Mouse (Mus musculus): ENCODE measurements at regions not wholly inside any gene's neighbourhood (a gene's known extent, or its start where the extent isn't known, plus 50 kb on each side); places are given as distances from the start of the nearest gene placed in this dataset.

GRCm38 (mm10) chr3:38820787-38821186 lies 66.0 kb upstream of the Fat4 start:
- 27% methylated on average over 9 of the region's 9 CpGs for WGBS
- Histone ChIP-seq H3K4me1 (peaks cover 11% of the 10 kb centered on the region), H3K4me2 (peak overlapping the region; percentile 23)

GRCm38 (mm10) chr3:38820315-38820714 lies 66.4 kb upstream of the Fat4 start:
- Histone ChIP-seq H3K4me3 (no peak overlapping the region), H3K9ac (no peak overlapping the region), H3K4me1 (peaks cover 11% of the 10 kb centered on the region), H3K4me2 (no peak overlapping the region), H3K9me3 (no peaks in the 10 kb centered on the region), H3K36me3 (no peaks in the 10 kb centered on the region), H3K27ac (no peak overlapping the region), H3K27me3 (no peaks in the 10 kb centered on the region)
- ATAC-seq (ENCODE audit: borderline replicate concordance, extremely low read depth, low FRiP score, low TSS enrichment) = no peak
- 76% methylated on average over 7 of the region's 7 CpGs for WGBS

More at GRCm38 (mm10) chr3:38820787-38821186, 66.0 kb upstream of the Fat4 start:
- H3K4me3 ChIP-seq = no peak overlapping the region
- no peaks in the 10 kb centered on the region for H3K36me3 ChIP-seq
- H3K9me3 ChIP-seq = no peaks in the 10 kb centered on the region
- ATAC-seq (ENCODE audit: borderline replicate concordance, extremely low read depth, low FRiP score, low TSS enrichment) = no peak; the same call in 1 of the 2 replicates
- H3K9ac ChIP-seq = no peak overlapping the region
- H3K27ac ChIP-seq = no peak overlapping the region
- H3K27me3 ChIP-seq = no peaks in the 10 kb centered on the region

GRCm38 (mm10) chr3:38817651-38818050 lies 69.1 kb upstream of the Fat4 start:
- WGBS = 70% methylated on average over 5 of the region's 5 CpGs
- Histone ChIP-seq H3K27me3 (no peaks in the 10 kb centered on the region), H3K4me1 (peaks cover 11% of the 10 kb centered on the region), H3K9me3 (no peaks in the 10 kb centered on the region), H3K4me3 (no peak overlapping the region), H3K9ac (no peak overlapping the region), H3K27ac (no peak overlapping the region), H3K4me2 (no peak overlapping the region), H3K36me3 (no peaks in the 10 kb centered on the region)
- ATAC-seq (ENCODE audit: borderline replicate concordance, extremely low read depth, low FRiP score, low TSS enrichment) = no peak

GRCm38 (mm10) chr3:38812457-38812856 lies 74.3 kb upstream of the Fat4 start:
- 82% methylated on average over 4 of the region's 4 CpGs for WGBS
- Histone ChIP-seq H3K4me1 (0 out of 2 replicates have a peak, but pooled peaks cover under 1% of the 10 kb centered on the region), H3K27me3 (no peaks in the 10 kb centered on the region), H3K27ac (no peak overlapping the region), H3K9ac (no peak overlapping the region), H3K9me3 (no peaks in the 10 kb centered on the region), H3K4me2 (no peak overlapping the region), H3K4me3 (no peak overlapping the region), H3K36me3 (no peaks in the 10 kb centered on the region)
- no peak for ATAC-seq (ENCODE audit: borderline replicate concordance, extremely low read depth, low FRiP score, low TSS enrichment)

GRCm38 (mm10) chr3:38811635-38812034 lies 75.1 kb upstream of the Fat4 start:
- no peaks in the 10 kb centered on the region for H3K36me3 ChIP-seq
- ATAC-seq (ENCODE audit: borderline replicate concordance, extremely low read depth, low FRiP score, low TSS enrichment) = no peak
- no peak overlapping the region for H3K27ac ChIP-seq
- no peaks in the 10 kb centered on the region for H3K9me3 ChIP-seq
- peaks cover 9% of the 10 kb centered on the region for H3K4me1 ChIP-seq
- H3K4me3 ChIP-seq = no peak overlapping the region
- H3K9ac ChIP-seq = no peak overlapping the region
- WGBS = 88% methylated on average over 8 of the region's 8 CpGs
- no peaks in the 10 kb centered on the region for H3K27me3 ChIP-seq
- H3K4me2 ChIP-seq = no peak overlapping the region

- Histone ChIP-seq H3K9ac (no peak overlapping the region), H3K4me1 (peaks cover 19% of the 10 kb centered on the region), H3K27me3 (no peaks in the 10 kb centered on the region), H3K27ac (peak overlapping the region; percentile 32; the same call in 1 of the 2 replicates), H3K4me3 (no peak overlapping the region), H3K9me3 (no peaks in the 10 kb centered on the region), H3K4me2 (no peak overlapping the region), H3K36me3 (no peaks in the 10 kb centered on the region)
- 43% methylated on average over 1 of the region's 1 CpGs for WGBS
- no peak; the same call in 1 of the 2 replicates for ATAC-seq (ENCODE audit: borderline replicate concordance, extremely low read depth, low FRiP score, low TSS enrichment)
These were observed 80.2 kb upstream of the Fat4 start for GRCm38 (mm10) chr3:38806469-38807055.

- H3K27ac ChIP-seq = 0 out of 2 replicates have a peak overlapping the region, but pooled peaks have one; percentile 0
- no peaks in the 10 kb centered on the region for H3K36me3 ChIP-seq
- no peak overlapping the region for H3K4me3 ChIP-seq
- no peak overlapping the region for H3K9ac ChIP-seq
- ATAC-seq (ENCODE audit: borderline replicate concordance, extremely low read depth, low FRiP score, low TSS enrichment) = peak; percentile 88; the same call in 1 of the 2 replicates
- H3K9me3 ChIP-seq = no peaks in the 10 kb centered on the region
- H3K27me3 ChIP-seq = no peaks in the 10 kb centered on the region
- no peak overlapping the region for H3K4me2 ChIP-seq
- WGBS = 39% methylated on average over 5 of the region's 5 CpGs
- H3K4me1 ChIP-seq = peaks cover 19% of the 10 kb centered on the region
These were observed 80.7 kb upstream of the Fat4 start for GRCm38 (mm10) chr3:38806036-38806435.

- no peak for ATAC-seq (ENCODE audit: borderline replicate concordance, extremely low read depth, low FRiP score, low TSS enrichment)
- no peak overlapping the region for H3K4me2 ChIP-seq
- no peaks in the 10 kb centered on the region for H3K9me3 ChIP-seq
- no peaks in the 10 kb centered on the region for H3K4me1 ChIP-seq
- no peak overlapping the region for H3K27ac ChIP-seq
- H3K36me3 ChIP-seq = no peaks in the 10 kb centered on the region
- H3K27me3 ChIP-seq = no peaks in the 10 kb centered on the region
- no peak overlapping the region for H3K4me3 ChIP-seq
- H3K9ac ChIP-seq = no peak overlapping the region
- 81% methylated on average over 11 of the region's 11 CpGs for WGBS
These were observed 91.0 kb upstream of the Fat4 start for GRCm38 (mm10) chr3:38795646-38796301.

- no peaks in the 10 kb centered on the region for H3K36me3 ChIP-seq
- 61% methylated on average over 3 of the region's 3 CpGs for WGBS
- no peak for ATAC-seq (ENCODE audit: borderline replicate concordance, extremely low read depth, low FRiP score, low TSS enrichment)
These were observed 93.5 kb upstream of the Fat4 start for GRCm38 (mm10) chr3:38793221-38793620.

GRCm38 (mm10) chr3:38788751-38789150 lies 98.0 kb upstream of the Fat4 start:
- Histone ChIP-seq H3K36me3 (no peaks in the 10 kb centered on the region), H3K27ac (no peak overlapping the region), H3K27me3 (no peaks in the 10 kb centered on the region), H3K4me3 (no peak overlapping the region), H3K4me1 (no peaks in the 10 kb centered on the region), H3K4me2 (no peak overlapping the region), H3K9me3 (no peaks in the 10 kb centered on the region), H3K9ac (no peak overlapping the region)
- 57% methylated on average over 2 of the region's 2 CpGs for WGBS
- ATAC-seq (ENCODE audit: borderline replicate concordance, extremely low read depth, low FRiP score, low TSS enrichment) = no peak

More at GRCm38 (mm10) chr3:38793221-38793620, 93.5 kb upstream of the Fat4 start:
- Histone ChIP-seq H3K4me1 (no peaks in the 10 kb centered on the region), H3K4me2 (no peak overlapping the region), H3K9ac (no peak overlapping the region), H3K27me3 (no peaks in the 10 kb centered on the region), H3K27ac (no peak overlapping the region), H3K9me3 (no peaks in the 10 kb centered on the region), H3K4me3 (no peak overlapping the region)

GRCm38 (mm10) chr3:38783711-38784110 lies 103.0 kb upstream of the Fat4 start:
- no peaks in the 10 kb centered on the region for H3K36me3 ChIP-seq
- H3K4me3 ChIP-seq = no peak overlapping the region
- no peaks in the 10 kb centered on the region for H3K4me1 ChIP-seq
- H3K27ac ChIP-seq = no peak overlapping the region
- no peaks in the 10 kb centered on the region for H3K27me3 ChIP-seq
- 78% methylated on average over 6 of the region's 6 CpGs for WGBS
- no peak for ATAC-seq (ENCODE audit: borderline replicate concordance, extremely low read depth, low FRiP score, low TSS enrichment)
- H3K4me2 ChIP-seq = no peak overlapping the region
- H3K9ac ChIP-seq = no peak overlapping the region
- no peaks in the 10 kb centered on the region for H3K9me3 ChIP-seq

GRCm38 (mm10) chr3:38783051-38783450 lies 103.7 kb upstream of the Fat4 start:
- ATAC-seq (ENCODE audit: borderline replicate concordance, extremely low read depth, low FRiP score, low TSS enrichment) = no peak
- H3K27me3 ChIP-seq = no peaks in the 10 kb centered on the region
- H3K4me2 ChIP-seq = no peak overlapping the region
- H3K36me3 ChIP-seq = no peaks in the 10 kb centered on the region
- H3K4me3 ChIP-seq = no peak overlapping the region
- no peak overlapping the region for H3K9ac ChIP-seq
- no peak overlapping the region for H3K27ac ChIP-seq
- 63% methylated on average over 3 of the region's 3 CpGs for WGBS
- H3K9me3 ChIP-seq = no peaks in the 10 kb centered on the region
- H3K4me1 ChIP-seq = no peaks in the 10 kb centered on the region

Measured in lung, embryonic 15.5 days (tissue).